ENCODE assay signal across 16 mouse cellular contexts in genomic region chr6:66915592-66915991, GRCm38 (mm10).
"Had no signal": no experiment of that assay in that cellular context is flagged by ENCODE, and none has a peak within 500 bp of the region (broad histone marks: within the 10 kb centered on the region; RNA-seq: fewer than 3 reads in every experiment).

No protein-coding gene starts in this region.

- H3K27ac ChIP-seq: neural tube, embryonic 13.5 days; neural tube, embryonic 15.5 days; stomach, embryonic 15.5 days; stomach, postnatal 0 days had no signal

- H3K9me3 ChIP-seq: neural tube, embryonic 13.5 days; neural tube, embryonic 15.5 days; stomach, embryonic 15.5 days had no signal

- H3K4me2 ChIP-seq: neural tube, embryonic 13.5 days; neural tube, embryonic 15.5 days; stomach, embryonic 15.5 days had no signal

- H3K36me3 ChIP-seq: neural tube, embryonic 13.5 days; neural tube, embryonic 15.5 days; stomach, embryonic 15.5 days had no signal

- H3K4me3 ChIP-seq: neural tube, embryonic 13.5 days; neural tube, embryonic 15.5 days; stomach, embryonic 15.5 days had no signal

- H3K9ac ChIP-seq: neural tube, embryonic 13.5 days; neural tube, embryonic 15.5 days; stomach, embryonic 15.5 days had no signal

- DNase-seq: retina, postnatal 1 day; right cerebral cortex, adult 18-20 months; right cerebral cortex, postnatal 14 days; right cerebral cortex, postnatal 25 days; right cerebral cortex, postnatal 4 days; spleen, adult 18-20 months; thymus, adult 18-20 months; thymus, adult 2 months; thymus, postnatal 14 days; thymus, postnatal 25 days; thymus, postnatal 36 days; thymus, postnatal 4 days had no signal

- H3K27me3 ChIP-seq: neural tube, embryonic 13.5 days; neural tube, embryonic 15.5 days; stomach, embryonic 15.5 days had no signal
